8 mouse cellular contexts compared by ENCODE assay signal in the genomic region with DNA sequence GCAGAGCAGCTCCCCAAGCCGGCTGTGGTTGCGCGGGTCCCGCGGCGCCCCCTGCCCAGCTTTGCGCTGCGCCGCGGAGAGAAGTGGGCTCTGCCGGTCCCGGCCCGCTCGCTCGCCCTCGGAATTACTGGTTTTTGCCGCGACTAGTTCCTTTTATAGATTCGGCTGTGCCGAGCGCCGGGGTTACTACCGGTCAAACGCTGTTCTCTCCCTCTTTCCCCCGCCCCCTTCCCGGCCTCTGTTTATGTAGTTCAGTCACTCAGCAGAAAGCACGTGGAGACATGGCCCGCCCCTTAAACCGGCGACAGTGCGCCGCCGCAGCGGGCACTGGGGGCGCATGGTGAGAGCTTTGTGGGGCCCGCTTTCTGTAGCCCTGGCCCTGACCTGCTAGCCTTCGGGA. TPM values are rescaled to one million over a fixed set of nuclear protein-coding genes. Genes with fewer than 3 reads are reported as not detected.
DNase-seq lines count a peak whose midpoint lies in the region; ATAC-seq and TF ChIP-seq lines count a peak whose summit lies in the region.

A gene (minus strand): TSS at position 129 of the 400 bp plus-strand sequence.

- DNase-seq in MN1 (ENCODE audit: low spot score): peak; percentile 92
- peak; percentile 69 for DNase-seq in cerebellum, adult 8-10 months
- peak; percentile 88 to 91 for DNase-seq in frontal cortex, postnatal 10 days (ENCODE audit: low spot score in 2 of 2)
- DNase-seq in hindbrain, embryonic 11.5 days (ENCODE audit: low spot score): peak; percentile 95
- DNase-seq in layer of hippocampus, adult 9-11 months: peak; percentile 95
- peak; percentile 91 for DNase-seq in ovary, adult 18-20 months (ENCODE audit: low spot score)
- DNase-seq in thymus, adult 2 months: peak; percentile 89

- H3K4me2 ChIP-seq in hindbrain, embryonic 11.5 days (replicated peaks; ENCODE audit: low read depth, low read length): peak within 1 kb of the TSS; percentile 56
- peak within 1 kb of the TSS; percentile 88 for H3K4me2 ChIP-seq in lung, embryonic 16.5 days (ENCODE audit: low read depth, low read length)

- peak within 1 kb of the TSS; percentile 44 for H3K4me3 ChIP-seq in hindbrain, embryonic 11.5 days (ENCODE audit: low read depth, low read length)
- H3K4me3 ChIP-seq in lung, embryonic 16.5 days (ENCODE audit: low read length): peak within 1 kb of the TSS; percentile 81
- peak within 1 kb of the TSS; percentile 54 for H3K4me3 ChIP-seq in thymus, adult 2 months (ENCODE audit: control insufficient read depth, insufficient read depth, low read length)

- WGBS in hindbrain, embryonic 11.5 days: under 1% methylated on average over 37 of the region's 37 CpGs
- under 1% methylated on average over 37 of the region's 37 CpGs for WGBS in lung, embryonic 16.5 days
- WGBS in thymus, adult 2 months: under 1% methylated on average over 37 of the region's 37 CpGs

- no peak for TF ChIP-seq CTCF in thymus, adult 2 months (IDR thresholded peaks at IDR 0.05; ENCODE audit: borderline replicate concordance, control insufficient read depth, extremely low read depth, insufficient read depth, low read length, poor library complexity)

- H3K27me3 ChIP-seq in hindbrain, embryonic 11.5 days (ENCODE audit: control insufficient read depth, insufficient read depth, low read length): no peaks in the 10 kb centered on the region
- H3K27me3 ChIP-seq in lung, embryonic 16.5 days (ENCODE audit: control insufficient read depth, insufficient read depth, low read depth, low read length): no peaks in the 10 kb centered on the region
- no peaks in the 10 kb centered on the region for H3K27me3 ChIP-seq in thymus, adult 2 months (ENCODE audit: control insufficient read depth, insufficient read depth, low read length)

- TF ChIP-seq POLR2A in thymus, adult 2 months (IDR thresholded peaks at IDR 0.05; ENCODE audit: control insufficient read depth, extremely low read depth, insufficient read depth, low read length, poor library complexity): peak; percentile 66; the same call in 1 of the 2 replicates

- H3K27ac ChIP-seq in hindbrain, embryonic 11.5 days (ENCODE audit: low read depth, low read length): no peak within 1 kb of the TSS
- peak within 1 kb of the TSS; percentile 74 for H3K27ac ChIP-seq in lung, embryonic 16.5 days (ENCODE audit: low read length)
- H3K27ac ChIP-seq in thymus, adult 2 months (ENCODE audit: control insufficient read depth, insufficient read depth, low read length): peak within 1 kb of the TSS; percentile 21; the same call in 1 of the 2 replicates

- H3K9me3 ChIP-seq in hindbrain, embryonic 11.5 days (ENCODE audit: control insufficient read depth, low read length): no peaks in the 10 kb centered on the region
- no peaks in the 10 kb centered on the region for H3K9me3 ChIP-seq in lung, embryonic 16.5 days (ENCODE audit: control insufficient read depth, low read length)

- H3K9ac ChIP-seq in hindbrain, embryonic 11.5 days (ENCODE audit: low read depth, low read length): peak within 1 kb of the TSS; percentile 52
- H3K9ac ChIP-seq in lung, embryonic 16.5 days (ENCODE audit: low read length): peak within 1 kb of the TSS; percentile 81

- ATAC-seq in hindbrain, embryonic 11.5 days (ENCODE audit: low FRiP score): peak; percentile 96
- peak; percentile 97 for ATAC-seq in lung, embryonic 16.5 days (ENCODE audit: low read depth)

- H3K4me1 ChIP-seq in hindbrain, embryonic 11.5 days (replicated peaks; ENCODE audit: control insufficient read depth, insufficient read depth, low read length): no peaks in the 10 kb centered on the region
- H3K4me1 ChIP-seq in lung, embryonic 16.5 days (replicated peaks; ENCODE audit: control insufficient read depth, insufficient read depth, low read length): 0 out of 2 replicates have a peak, but pooled peaks cover 4% of the 10 kb centered on the region
- peaks cover 3% of the 10 kb centered on the region for H3K4me1 ChIP-seq in thymus, adult 2 months (replicated peaks; ENCODE audit: control insufficient read depth, insufficient read depth, low read length)

- H3K36me3 ChIP-seq in hindbrain, embryonic 11.5 days (ENCODE audit: control insufficient read depth, insufficient read depth, low read length): no peaks in the 10 kb centered on the region
- H3K36me3 ChIP-seq in lung, embryonic 16.5 days (ENCODE audit: control insufficient read depth, insufficient read depth, low read length): no peaks in the 10 kb centered on the region
- no peaks in the 10 kb centered on the region for H3K36me3 ChIP-seq in thymus, adult 2 months (ENCODE audit: control insufficient read depth, insufficient read depth, low read length)

RNA-seq across cellular contexts. Expression of the gene that starts here (rescaled TPM):
- polyA plus RNA-seq in hindbrain, embryonic 11.5 days (2014; fragmentation: Nextera tagmentation; extraction: Ambion mirVana): 6.1 and 7.5 TPM in 2 replicates
- polyA plus RNA-seq in lung, embryonic 16.5 days (2015; fragmentation: Nextera tagmentation; extraction: Ambion mirVana): 9.8 and 10.5 TPM in 2 replicates
- polyA plus RNA-seq in thymus, adult 2 months (2012; rRNA removed): 13.8 and 15.4 TPM in 2 replicates
